Mouse (Mus musculus) mouse trophoblast stem cell (cell line): Measurements from ENCODE around the gene Kif11.

Experiments used
- in situ Hi-C, 2 experiments: fragments of 300-500 bp; cut with MseI, MboI; formaldehyde crosslinking; loops; 2 replicates in 1 of 2; 3 replicates in 1 of 2; pipeline ENCODE4 v1.15.1; 2025

Kif11 gene

GRCm38 (mm10) chr19:37443631-37444140 is 67.5 kb downstream of the Kif11 start:
- in situ Hi-C loops, result no loop called here

GRCm38 (mm10) chr19:37448212-37448611 is 72.0 kb downstream of the Kif11 start:
- in situ Hi-C loops, result no loop called here

- in situ Hi-C loops, result no loop called here
Observed at GRCm38 (mm10) chr19:37449246-37449645, 73.0 kb downstream of the Kif11 start.

- in situ Hi-C loops, result no loop called here
Observed at GRCm38 (mm10) chr19:37455528-37455927, 79.3 kb downstream of the Kif11 start.

GRCm38 (mm10) chr19:37455961-37456360 is 79.8 kb downstream of the Kif11 start:
- in situ Hi-C loops, result no loop called here

- in situ Hi-C loops, result no loop called here
Observed at GRCm38 (mm10) chr19:37458013-37458412, 81.8 kb downstream of the Kif11 start.

- in situ Hi-C loops, result no loop called here
Observed at GRCm38 (mm10) chr19:37466403-37466802, 90.2 kb downstream of the Kif11 start.

GRCm38 (mm10) chr19:37466978-37467377 is 90.8 kb downstream of the Kif11 start:
- in situ Hi-C loops, result no loop called here

- in situ Hi-C loops, result no loop called here
Observed at GRCm38 (mm10) chr19:37468841-37469566, 92.8 kb downstream of the Kif11 start.
